Mouse (Mus musculus) mouse embryonic stem cell (cell line): ENCODE measurements around the gene Bsnd.

Experiments
- in situ Hi-C, 2 experiments: fragments of 300-500 bp; cut with MboI; formaldehyde crosslinking; loops; 1 replicate in 1 of 2; 3 replicates in 1 of 2; pipeline ENCODE4 v1.14.3; 2019 to 2020; ENCODE audit warnings: low sequenced_read_pairs in 2 of 2, low pct_unique_long_range_greater_than_20kb in 1 of 2, mixed read lengths in 1 of 2; ENCODE audit not compliant: unreplicated experiment in 1 of 2

Bsnd gene

DNA sequence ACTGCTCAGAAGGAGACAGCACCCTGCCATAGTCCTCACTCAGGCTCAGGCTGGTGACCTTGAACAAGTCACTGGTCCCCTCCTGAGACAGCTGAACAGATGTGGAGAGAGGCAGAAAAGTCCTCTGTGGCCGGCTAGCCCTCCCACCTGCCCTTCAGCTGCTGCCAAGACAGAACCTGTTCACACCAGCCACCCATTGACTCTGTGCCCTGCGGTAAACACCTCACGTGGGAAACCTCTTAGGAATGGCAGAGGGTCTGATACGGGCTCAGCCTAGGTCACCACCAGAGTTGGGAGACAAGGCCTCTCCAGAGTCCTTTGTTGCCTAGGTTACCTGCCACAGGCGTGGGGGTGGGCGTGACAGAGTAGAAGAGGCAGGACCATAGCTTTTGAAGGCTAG is 4.8 kb upstream of the Bsnd start:
- in situ Hi-C loops: no loop called here

DNA sequence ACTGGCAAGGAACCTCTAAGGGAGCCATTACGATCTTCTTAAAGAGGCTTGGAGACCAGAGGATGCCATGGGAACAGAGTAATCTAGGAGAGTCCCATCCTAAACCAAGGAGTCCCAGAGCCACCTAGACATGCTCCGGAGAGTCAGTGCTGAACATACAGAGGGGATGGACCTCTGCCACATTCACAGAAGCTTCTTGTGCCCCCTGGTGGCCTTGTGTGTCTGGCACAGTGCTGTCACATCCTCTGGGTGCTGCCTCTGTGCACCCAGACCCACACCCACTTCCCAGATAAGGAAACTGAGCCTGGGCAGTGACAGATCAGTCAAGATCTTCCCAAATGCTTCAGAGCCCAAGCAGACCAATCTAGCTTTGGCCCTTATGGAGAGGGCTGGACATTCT is 1.6 kb upstream of the Bsnd start:
- in situ Hi-C loops: no loop called here

DNA sequence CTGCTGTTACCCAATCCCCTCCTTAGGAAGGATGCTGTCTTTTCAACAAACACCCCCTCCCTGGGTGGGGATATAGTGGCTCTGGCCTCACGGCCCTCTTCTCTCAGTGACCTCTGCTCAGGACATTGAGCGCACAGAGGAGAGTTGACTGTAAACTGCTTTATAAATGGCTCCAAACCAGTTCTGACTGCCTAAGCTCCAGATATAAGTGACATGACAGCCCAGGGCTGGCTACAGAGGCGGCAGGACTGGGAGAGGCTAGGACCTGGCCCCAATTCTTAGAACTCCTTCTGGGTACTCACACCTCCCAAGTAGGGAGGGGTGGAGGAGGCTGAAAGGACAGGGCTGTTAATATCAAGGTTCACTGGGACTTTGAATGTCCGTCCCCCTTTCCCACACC is 1.5 kb downstream of the Bsnd start:
- in situ Hi-C loops: no loop called here

DNA sequence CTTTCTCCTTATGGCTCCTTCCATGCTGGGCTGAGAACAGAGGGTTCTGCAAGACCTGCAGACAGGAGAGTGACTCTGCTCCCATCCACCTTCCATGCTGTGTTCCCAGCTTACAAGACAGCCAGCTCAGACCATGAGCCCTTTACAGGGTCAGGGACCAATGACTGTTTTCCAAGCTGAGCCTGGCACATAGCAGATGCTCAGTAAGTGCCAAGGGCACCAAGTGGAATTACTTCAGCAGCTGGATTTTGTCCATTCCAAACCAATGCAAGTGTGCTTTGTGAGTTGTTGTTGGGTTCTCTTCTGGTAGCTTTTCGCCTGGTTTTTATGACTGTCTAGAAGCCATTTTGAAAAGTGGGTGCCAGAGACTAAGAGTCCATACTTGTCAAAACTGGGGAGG is 8.3 kb downstream of the Bsnd start:
- in situ Hi-C loops: no loop called here

DNA sequence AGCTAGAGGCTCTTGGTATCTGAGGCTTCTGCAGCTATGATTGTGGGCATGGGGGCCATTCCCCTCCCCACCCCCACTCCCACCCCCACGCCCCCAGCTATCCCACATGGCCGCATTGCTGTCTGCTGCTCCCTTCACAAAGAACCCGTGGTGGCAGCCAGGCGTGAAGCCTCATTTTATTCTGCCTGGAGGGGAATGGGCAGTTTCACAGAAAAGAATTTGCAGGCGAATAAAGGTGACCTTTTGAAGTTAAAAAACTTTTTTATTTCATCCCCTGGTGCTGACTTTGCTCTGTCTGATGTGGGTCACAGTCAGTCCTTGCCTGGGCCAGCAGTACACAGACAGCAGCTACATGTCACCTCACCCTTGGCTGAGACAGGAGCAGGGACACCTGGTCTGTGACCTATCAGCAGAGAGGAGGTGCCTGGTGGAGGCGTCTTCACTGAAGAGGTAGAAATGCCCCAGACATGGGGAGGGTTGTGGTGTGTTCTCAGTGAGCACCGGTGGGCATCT is 8.8 kb downstream of the Bsnd start:
- in situ Hi-C loops: no loop called here

DNA sequence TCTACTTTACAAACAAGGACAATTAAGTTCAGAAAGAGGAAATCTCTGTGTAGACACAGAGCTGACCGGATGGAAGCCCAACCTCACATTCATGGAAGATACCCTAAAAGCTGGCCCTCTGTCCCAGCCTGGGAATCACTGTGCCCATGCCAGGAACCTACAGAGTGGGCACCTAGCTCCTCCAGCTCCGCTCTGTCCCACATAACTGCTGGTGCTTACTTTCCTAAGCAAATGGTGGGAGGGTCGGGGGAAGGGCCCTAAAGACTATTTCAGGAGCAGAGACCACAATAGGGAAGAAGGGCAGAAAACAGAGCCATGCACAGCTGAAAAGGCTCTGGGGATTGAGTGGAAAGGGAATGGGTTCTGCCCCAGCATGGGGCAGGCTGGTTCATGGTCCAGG is 11.5 kb downstream of the Bsnd start:
- in situ Hi-C loops: no loop called here

DNA sequence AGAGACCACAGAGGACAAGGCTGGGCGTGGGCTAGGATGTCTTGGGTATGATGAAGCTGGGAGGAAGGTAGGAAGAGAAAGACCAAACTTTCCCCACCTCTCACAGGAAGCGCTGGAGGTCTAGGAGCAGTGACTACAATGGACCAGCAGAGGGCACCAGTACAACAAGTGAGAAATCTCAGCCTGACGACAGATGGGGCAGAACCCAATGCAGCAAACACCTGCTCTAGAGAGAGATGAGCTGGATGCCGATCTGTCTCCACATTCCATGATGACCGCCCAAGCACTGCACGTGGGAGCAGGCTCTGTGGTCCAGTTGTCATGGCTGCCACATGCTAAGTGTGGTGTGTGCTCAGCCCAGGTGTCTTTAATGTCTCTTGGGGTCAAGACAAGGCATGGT is 17.8 kb downstream of the Bsnd start:
- in situ Hi-C loops: loop anchor here (10.0 to 25.0 kb wide), 2 partner anchors 51 to 237 kb away; no protein-coding TSS in a partner anchor

DNA sequence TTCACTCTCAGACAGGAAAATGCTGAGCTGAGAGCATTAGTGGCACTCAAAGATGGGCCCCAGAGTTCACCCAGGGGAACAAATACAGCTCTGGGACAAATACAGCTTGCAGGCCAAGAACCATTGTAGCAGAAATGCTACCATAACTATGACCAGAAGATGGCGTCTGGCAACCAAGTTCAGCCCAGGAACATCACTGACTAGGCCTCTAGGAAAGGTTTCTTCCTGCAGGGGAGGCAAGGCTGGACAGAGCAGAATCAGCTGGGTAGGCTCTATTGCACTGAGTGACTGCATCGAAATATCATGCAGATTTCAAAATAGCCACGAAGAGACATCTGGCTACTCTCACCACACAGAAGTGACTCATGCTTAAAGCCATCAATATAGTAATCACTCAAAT is 19.7 kb downstream of the Bsnd start:
- in situ Hi-C loops: loop anchor here (10.0 to 25.0 kb wide), 2 partner anchors 52 to 235 kb away; no protein-coding TSS in a partner anchor

DNA sequence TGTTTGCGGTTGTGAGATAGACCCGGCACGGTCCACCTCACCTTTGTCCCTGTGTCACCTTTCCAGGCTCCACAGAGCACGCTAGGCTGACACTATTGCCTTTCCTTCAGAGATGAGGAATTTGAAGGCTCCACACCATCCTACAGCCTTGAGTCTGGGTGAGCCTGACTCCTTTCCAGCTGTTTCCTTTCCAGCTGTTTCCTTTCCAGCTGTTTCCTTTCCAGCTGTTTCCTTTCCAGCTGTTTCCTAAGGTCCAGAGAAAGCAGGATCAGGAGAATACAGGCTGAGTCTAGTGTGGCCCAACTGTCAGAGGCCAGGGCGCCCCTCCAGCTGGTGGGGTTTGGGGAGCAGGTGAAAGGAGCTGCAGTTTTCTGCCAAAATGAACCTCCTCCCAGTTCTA is 21.2 kb downstream of the Bsnd start:
- in situ Hi-C loops: loop anchor here (10.0 to 25.0 kb wide), 2 partner anchors 54 to 234 kb away; no protein-coding TSS in a partner anchor

DNA sequence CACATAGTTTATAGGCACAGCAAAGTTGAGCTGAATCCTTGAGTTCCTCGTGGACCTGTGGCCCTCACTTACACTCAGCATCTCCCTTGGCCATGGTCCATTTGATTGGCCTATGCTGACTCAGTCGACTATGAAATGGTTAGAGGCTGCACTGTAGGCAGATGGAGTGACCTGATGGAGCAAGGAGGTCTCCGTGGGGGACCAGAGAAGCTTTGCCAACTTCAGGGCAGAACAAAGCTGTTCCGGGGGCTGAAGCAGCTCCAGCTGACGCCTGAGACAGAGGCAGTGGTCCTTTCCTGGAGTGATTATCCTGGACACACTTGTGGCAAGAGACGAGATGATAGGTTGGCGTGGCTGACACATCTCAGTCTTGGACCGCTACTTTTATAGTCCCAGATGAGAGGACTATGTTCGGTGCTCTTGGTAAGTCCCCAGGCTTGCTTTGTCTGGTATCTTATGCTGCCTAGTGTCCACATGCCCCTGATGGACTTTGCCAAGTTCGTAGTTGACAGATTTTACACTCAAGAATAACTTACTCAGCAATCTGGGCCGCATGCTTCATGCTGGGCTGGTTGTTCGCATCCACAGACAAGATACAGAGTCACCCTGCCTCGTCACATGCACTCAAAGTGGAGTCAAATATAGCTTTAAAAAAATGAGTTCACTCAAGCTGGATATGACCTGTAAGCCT is 24.5 kb downstream of the Bsnd start:
- in situ Hi-C loops: loop anchor here in 1 of 2 experiments (25.0 kb wide), 1 partner anchor 230 kb away; no protein-coding TSS in a partner anchor

DNA sequence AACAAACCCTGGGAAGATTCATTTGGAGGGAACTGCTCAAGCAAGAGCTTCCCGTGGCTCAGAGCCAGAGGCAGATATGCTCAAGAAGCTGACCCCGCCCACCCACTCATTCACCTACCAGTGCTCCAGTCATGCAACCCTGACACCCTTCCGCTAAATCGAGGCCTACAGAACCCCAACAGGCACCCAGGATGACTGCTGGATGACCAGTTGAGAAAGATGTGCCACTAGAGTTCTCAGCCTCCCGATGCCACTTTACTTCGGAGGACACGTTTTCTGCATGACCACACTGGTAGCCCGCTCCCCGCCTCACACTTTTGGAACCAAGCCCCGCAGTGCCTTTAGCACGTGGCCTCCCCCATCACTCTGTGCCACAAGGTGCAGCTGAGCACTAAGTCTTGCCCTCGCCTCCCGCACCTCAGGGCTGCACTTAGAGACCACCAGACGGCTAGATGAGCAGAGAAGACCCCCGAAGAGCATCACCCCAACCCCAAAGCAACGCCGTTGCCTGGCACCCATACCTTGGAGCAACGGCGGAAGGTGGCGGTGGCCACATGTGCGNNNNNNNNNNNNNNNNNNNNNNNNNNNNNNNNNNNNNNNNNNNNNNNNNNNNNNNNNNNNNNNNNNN is 28.8 kb downstream of the Bsnd start:
- in situ Hi-C loops: loop anchor here in 1 of 2 experiments (25.0 kb wide), 1 partner anchor 226 kb away; no protein-coding TSS in a partner anchor

DNA sequence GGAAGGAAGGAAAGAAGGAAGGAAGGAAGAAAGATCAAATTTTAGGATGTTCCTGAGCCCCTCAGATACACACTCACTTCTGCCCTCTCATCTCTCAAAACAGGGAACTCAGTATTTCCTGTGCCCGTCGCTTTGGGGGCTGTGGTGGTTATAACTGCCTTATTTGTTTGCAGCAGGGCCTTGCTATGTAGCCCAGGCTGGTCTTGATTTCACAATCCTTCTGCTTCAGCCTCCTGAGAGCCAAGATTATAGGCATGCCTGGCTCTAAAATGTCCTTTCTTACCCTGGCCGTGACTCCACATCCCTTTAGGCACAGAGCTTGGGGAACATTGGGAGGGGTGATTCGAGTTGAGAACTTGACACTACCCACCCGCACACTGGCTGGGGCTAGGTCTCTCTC is 29.6 kb downstream of the Bsnd start:
- in situ Hi-C loops: loop anchor here in 1 of 2 experiments (25.0 kb wide), 1 partner anchor 225 kb away; no protein-coding TSS in a partner anchor

DNA sequence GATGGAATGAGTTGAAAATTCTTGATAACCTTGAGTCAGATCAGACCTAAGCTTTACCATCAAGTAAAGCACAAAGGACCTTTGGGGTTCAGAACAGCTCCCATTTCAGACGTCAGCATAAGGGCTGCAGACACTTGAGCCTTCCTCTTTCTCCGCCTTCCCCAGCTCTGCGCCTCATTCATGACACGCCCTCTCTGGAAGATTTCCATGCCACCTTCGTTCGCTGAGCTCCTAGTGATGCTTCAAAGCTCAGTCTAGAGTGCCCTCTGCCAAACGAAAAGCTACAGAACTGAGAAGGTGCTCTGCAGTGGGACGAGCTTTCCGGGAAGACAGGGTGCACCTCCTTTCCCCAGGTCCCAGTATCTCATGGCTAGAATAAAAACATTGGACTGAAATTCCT is 30.1 kb downstream of the Bsnd start:
- in situ Hi-C loops: loop anchor here in 1 of 2 experiments (25.0 kb wide), 1 partner anchor 225 kb away; no protein-coding TSS in a partner anchor

DNA sequence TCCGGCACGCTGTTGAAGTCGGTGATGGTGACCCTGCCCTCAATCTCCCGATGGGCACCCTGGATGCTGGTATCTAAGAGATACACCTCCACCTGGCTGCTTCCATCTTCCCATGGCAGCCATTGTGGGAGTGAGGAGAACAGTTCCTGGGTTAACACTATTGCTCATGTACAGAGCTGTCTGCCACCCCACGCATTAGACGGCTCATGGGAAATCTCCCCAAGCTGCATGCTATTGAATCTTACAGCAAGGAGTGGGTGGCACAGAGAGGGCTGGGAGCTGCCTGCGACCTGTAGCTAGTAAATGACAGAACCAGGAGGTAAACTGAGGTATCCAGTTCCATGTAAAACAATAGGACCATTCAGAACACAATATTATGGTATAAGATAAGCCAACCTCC is 37.5 kb downstream of the Bsnd start:
- in situ Hi-C loops: loop anchor here in 1 of 2 experiments (25.0 kb wide), 1 partner anchor 217 kb away; no protein-coding TSS in a partner anchor

DNA sequence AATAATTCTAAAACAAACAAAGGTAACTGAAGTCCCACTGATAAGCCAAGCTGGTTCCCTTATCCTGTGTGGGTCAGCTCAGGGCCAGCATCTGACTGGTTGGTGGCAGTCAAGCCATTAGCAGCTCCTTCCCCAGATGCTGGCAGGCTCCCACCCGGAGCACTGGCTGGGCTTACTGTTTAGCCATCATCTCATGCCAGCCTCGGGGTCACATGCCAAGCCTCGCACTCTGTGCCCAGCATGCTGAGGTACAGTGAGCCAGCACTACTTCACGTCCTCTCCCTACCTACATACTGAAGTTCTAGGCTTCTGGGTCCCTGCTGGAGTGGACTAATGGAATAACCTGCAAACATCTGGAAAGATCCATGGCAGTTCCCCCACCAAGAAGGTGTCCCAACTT is 38.6 kb downstream of the Bsnd start:
- in situ Hi-C loops: loop anchor here in 1 of 2 experiments (25.0 kb wide), 1 partner anchor 216 kb away; no protein-coding TSS in a partner anchor

DNA sequence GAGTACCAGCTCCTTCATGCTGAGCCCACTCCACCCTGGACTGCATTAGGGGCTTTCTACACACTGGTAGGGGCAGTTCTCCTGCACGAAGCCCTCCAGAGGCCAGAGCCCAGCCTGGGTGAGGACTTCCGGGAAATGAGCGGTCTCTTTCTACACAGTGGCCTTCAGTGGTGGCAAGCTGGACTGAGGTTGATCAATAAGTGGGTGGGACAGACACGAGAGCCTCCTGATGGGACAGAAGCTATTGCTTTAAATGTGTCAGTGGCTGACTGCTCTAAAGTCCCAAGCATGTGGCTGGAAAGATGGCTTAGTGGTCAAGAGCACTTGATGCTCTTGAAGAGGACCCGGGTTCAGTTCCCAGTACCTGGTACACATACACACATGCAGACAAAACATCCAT is 39.0 kb downstream of the Bsnd start:
- in situ Hi-C loops: loop anchor here in 1 of 2 experiments (25.0 kb wide), 1 partner anchor 216 kb away; no protein-coding TSS in a partner anchor

DNA sequence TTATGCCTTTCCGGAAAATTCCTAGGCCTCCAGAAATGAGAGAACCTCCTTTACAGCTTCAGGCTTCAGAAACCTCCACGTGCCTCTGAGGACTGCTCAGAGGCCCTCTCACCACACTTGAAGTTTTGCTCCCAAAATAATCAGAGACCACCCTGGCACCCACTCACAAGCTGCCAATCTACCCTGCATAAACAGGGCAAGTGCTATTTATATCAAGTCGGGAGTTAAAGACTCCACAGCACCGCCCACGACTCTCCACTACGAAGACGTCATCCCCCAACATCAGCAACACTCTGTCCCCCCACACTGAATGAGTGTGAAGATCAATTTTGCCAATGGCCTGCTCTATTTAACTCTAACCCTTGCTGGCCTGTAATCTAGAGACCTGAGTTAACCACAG is 39.7 kb downstream of the Bsnd start:
- in situ Hi-C loops: loop anchor here in 1 of 2 experiments (25.0 kb wide), 1 partner anchor 215 kb away; no protein-coding TSS in a partner anchor

DNA sequence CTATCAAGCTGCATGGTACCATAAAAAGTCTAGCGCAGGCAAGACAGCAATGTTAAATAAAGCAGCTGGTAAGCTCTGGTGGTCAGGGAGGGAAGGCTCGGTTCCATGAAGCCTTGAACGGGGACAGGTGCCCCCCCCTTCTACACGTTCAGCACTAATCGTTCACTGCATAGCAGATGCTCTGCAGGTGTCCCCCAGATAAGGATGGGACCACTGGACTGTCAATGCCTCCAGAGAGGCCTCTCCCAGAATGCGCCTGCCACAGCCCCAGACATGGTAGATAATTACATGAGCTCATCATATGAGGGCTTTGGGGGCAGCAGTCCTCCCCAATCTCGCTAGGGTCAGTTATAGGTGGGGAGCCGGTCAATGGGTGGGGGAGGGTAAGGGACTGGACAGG is 42.8 kb downstream of the Bsnd start:
- in situ Hi-C loops: no loop called here

DNA sequence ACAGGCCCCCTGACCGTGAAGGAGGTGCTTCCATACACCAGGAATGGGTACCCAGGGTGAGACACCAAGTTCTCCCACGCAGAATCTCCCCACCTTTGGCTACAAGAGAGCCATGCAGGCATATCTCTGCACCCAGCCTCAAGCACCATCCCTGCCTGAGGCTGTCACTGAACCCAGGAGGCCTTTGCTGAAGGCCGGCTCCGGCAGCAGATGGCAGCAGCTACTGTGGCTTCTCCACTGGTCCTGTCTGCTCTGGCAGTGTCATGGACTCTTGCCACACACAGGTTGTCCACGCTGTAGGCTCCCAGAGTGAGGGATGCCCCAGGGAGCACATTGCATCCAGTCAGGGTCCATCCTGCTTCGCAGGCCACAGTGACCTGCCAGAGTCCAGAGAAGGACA is 48.9 kb downstream of the Bsnd start:
- in situ Hi-C loops: no loop called here
